Mouse (Mus musculus) intestine, embryonic 14.5 days (tissue): ENCODE data around the gene Idi1. TPM values are rescaled to one million over a fixed set of nuclear protein-coding genes. Genes with fewer than 3 reads are reported as not detected.
"Not testable (repeated sequence)": the region's sequence is repeated elsewhere in the genome, so short reads cannot be mapped to it uniquely, and the experiment has no call there.

Experiments
- ATAC-seq: fragments of 200-750 bp; cut with Nextera tagmentation; replicated peaks from 2 replicates; pipeline ENCODE4 v1.8.0; 2017; ENCODE audit warnings: low read depth, moderate number of reproducible peaks, moderate TSS enrichment, moderate library complexity; ENCODE audit not compliant: low FRiP score, low TSS enrichment
- DNase-seq: peaks from one replicate; pipeline ENCODE4 v3.0.0-alpha.2; 2018; ENCODE audit warnings: low spot score
- H3K27ac ChIP-seq: fragments of 300-500 bp; sonication (generic); 2 replicates; pipeline ENCODE4 v1.5.1; 2014; ENCODE audit warnings: low read depth, mild to moderate bottlenecking, control low read depth
- H3K27me3 ChIP-seq: fragments of 300-500 bp; sonication (generic); replicated peaks from 2 replicates; pipeline ENCODE4 v1.6.1; 2014; ENCODE audit warnings: low read length, control low read depth; ENCODE audit not compliant: control insufficient read depth, insufficient read depth
- H3K36me3 ChIP-seq: fragments of 300-500 bp; sonication (generic); 2 replicates; pipeline ENCODE4 v1.6.1; 2014; ENCODE audit warnings: low read length, control low read depth; ENCODE audit not compliant: control insufficient read depth, insufficient read depth
- H3K4me1 ChIP-seq: fragments of 300-500 bp; sonication (generic); replicated peaks from 2 replicates; pipeline ENCODE4 v1.6.1; 2014; ENCODE audit warnings: low read length, control low read depth, mixed read lengths; ENCODE audit not compliant: control insufficient read depth, insufficient read depth
- H3K4me2 ChIP-seq: fragments of 300-500 bp; sonication (generic); 2 replicates; pipeline ENCODE4 v1.6.1; 2014; ENCODE audit warnings: low read length
- H3K4me3 ChIP-seq: fragments of 300-500 bp; sonication (generic); 2 replicates; pipeline ENCODE4 v1.5.1; 2014; ENCODE audit warnings: low read depth, low read length, control low read depth, mixed read lengths
- H3K9ac ChIP-seq: fragments of 300-500 bp; sonication (generic); 2 replicates; pipeline ENCODE4 v1.6.1; 2014; ENCODE audit warnings: mild to moderate bottlenecking, low read length
- H3K9me3 ChIP-seq: fragments of 300-500 bp; sonication (generic); 2 replicates; pipeline ENCODE4 v1.6.1; 2016; ENCODE audit warnings: low read length, control low read depth; ENCODE audit not compliant: control insufficient read depth
- WGBS: fragments of 180-500 bp; shearing (Covaris S2); extraction: QIAGEN DNeasy Blood & Tissue Kit; methylation state at CpG from one replicate; pipeline ENCODE4 v1.1.7; 2014; 5-methylcytosine and 5-hydroxymethylcytosine counted together
- microRNA-seq: library from miRNA; unstranded; fragments of <30 nt; microRNA quantifications from one replicate; pipeline ENCODE4, GENCODE M21; 2016
- polyA plus RNA-seq: library from polyadenylated mRNA; unstranded; fragments of >200 nt; fragmentation: Nextera tagmentation; extraction: Ambion mirVana; gene quantifications from 2 replicates; pipeline ENCODE4 v1.2.1, GENCODE M21; 2014

The Idi1 gene
- polyA plus RNA-seq, 1 experiment from 2014 or later = 116 TPM

- H3K36me3 ChIP-seq, H3K4me2 ChIP-seq, H3K9ac ChIP-seq, H3K27ac ChIP-seq, ATAC-seq, H3K4me3 ChIP-seq, H3K9me3 ChIP-seq, H3K4me1 ChIP-seq, H3K27me3 ChIP-seq, DNase-seq: not testable (repeated sequence)
- 93% methylated on average over 8 of the region's 8 CpGs for WGBS
These were observed 28.6 kb downstream of the Idi1 start for GRCm38 (mm10) chr13:8913890-8914289.

DNA sequence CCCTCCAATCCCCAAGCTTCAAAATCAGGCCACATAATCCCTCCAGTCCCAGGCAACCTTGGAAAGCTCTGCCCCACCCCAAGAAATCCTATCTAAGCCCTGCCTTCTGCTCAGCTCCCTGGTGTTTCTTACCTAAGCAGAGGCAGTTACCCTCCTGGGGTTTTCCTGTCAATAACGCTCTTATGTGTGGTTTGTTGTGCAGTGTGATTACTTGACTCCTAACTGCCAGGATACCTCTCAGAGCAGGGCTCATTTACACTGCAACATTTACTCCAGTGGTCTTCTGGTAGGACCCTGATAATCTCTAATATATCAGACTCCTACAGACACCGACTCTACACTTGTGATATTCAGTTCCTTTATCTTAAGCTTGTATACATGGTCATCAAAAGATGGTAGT is 48.2 kb downstream of the Idi1 start:
- Histone ChIP-seq H3K4me2 (no peak overlapping the region), H3K27me3 (no peaks in the 10 kb centered on the region), H3K27ac (no peak overlapping the region), H3K9ac (no peak overlapping the region), H3K9me3 (no peaks in the 10 kb centered on the region), H3K4me3 (no peak overlapping the region), H3K4me1 (no peaks in the 10 kb centered on the region), H3K36me3 (no peaks in the 10 kb centered on the region)
- DNase-seq (no peak), ATAC-seq (no peak)
- 68% methylated on average over 2 of the region's 2 CpGs for WGBS

GRCm38 (mm10) chr13:8937611-8938140 is 52.4 kb downstream of the Idi1 start:
- H3K4me2 ChIP-seq, H3K4me1 ChIP-seq, H3K27ac ChIP-seq, H3K9me3 ChIP-seq, ATAC-seq, H3K27me3 ChIP-seq, H3K4me3 ChIP-seq, H3K36me3 ChIP-seq, DNase-seq, H3K9ac ChIP-seq: not testable (repeated sequence)
- 77% methylated on average over 6 of the region's 6 CpGs for WGBS

GRCm38 (mm10) chr13:8941110-8941509 is 55.8 kb downstream of the Idi1 start:
- not testable (repeated sequence) for H3K9me3 ChIP-seq, H3K4me1 ChIP-seq, H3K4me3 ChIP-seq, H3K27ac ChIP-seq, H3K9ac ChIP-seq, H3K36me3 ChIP-seq, ATAC-seq, H3K27me3 ChIP-seq, DNase-seq, H3K4me2 ChIP-seq
- 88% methylated on average over 4 of the region's 4 CpGs for WGBS

DNA sequence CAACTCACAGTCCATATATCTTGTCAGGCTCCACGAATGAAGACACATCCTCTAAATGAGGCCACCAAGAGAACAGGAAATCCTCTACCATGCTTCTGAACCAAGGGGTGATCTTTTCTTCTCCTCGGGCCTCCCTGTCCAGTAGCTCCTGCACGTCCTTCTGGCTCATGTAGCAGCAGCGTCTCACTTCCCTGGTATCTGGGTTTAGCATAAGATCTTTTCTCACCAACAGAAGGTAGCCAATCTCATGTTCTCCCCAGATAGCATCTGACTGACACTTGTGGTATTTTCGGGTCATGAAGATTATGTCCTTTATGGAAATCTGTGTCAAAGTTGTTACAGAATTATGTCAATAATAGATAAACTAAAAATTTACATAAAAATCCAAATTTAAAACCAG is 56.4 kb downstream of the Idi1 start:
- not testable (repeated sequence) for H3K4me2 ChIP-seq, H3K27ac ChIP-seq, H3K9me3 ChIP-seq, ATAC-seq, H3K27me3 ChIP-seq, H3K4me3 ChIP-seq, DNase-seq, H3K36me3 ChIP-seq, H3K9ac ChIP-seq, H3K4me1 ChIP-seq
- no CpG with 5 or more reads among the region's 5 CpGs for WGBS

Small RNA genes within 50 kb of the gene (microRNA-seq; reads per million reads assigned to microRNA genes)
- not detected for gene Gm22750

Other genes with a start within 250 kb of the Idi1 start
- 23.0 and 23.8 TPM in 2 replicates for gene Wdr37, start 13.6 kb upstream of the Idi1 start, polyA plus RNA-seq
- not detected in 2 replicates for gene Gm9745, start 62.7 kb downstream of the Idi1 start, polyA plus RNA-seq
- gene Idi2, start 67.4 kb downstream of the Idi1 start, polyA plus RNA-seq = not detected in 2 replicates
- gene Gtpbp4, start 110.6 kb downstream of the Idi1 start, polyA plus RNA-seq = 88.3 and 88.4 TPM in 2 replicates
- gene Larp4b, start 208.4 kb downstream of the Idi1 start, polyA plus RNA-seq = 43.0 and 45.2 TPM in 2 replicates